Comparison of ENCODE assay signal across 8 mouse cellular contexts in the genomic region with DNA sequence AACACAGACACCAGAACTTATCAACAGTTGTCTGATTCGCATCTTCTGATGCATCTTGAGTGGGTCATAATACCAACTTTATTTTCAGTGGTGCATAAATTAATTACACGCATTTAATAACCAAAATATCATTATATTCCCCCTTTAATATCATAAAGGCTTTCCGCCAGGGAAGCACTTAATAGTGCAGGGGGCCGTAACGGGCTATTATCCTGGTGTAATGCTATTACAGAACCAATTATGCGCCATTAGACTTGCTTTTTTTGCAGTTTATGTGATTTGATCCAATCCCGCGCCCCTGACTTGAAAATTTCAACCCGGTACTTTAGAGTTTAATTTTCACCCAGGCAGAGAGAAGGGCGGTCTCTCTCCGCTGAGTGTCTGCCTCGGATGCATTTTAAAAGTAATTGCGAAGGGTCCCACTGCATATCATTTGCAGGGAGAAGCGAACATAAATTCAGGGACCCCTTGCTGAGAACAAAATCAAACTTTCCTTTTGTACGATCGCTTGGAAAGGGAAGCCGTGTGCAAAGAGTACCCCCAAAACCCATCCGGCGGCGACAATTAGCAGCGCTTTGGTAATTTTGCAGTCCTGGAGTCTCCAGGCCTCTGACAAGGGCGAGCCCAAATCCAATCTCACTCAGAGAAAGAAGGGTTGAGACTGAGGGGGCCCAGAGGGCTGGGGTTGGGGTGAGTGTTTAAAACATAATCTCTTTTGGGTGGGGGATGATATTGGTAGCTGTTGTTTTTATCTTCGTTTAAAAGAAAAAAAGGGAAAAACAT. TPM values are rescaled to one million over a fixed set of nuclear protein-coding genes. Genes with fewer than 3 reads are reported as not detected.
DNase-seq lines count a peak whose midpoint lies in the region; ATAC-seq lines count a peak whose summit lies in the region.
"Had no signal": no experiment of that assay in that cellular context is flagged by ENCODE, and none has a peak within 500 bp of the region (broad histone marks: within the 10 kb centered on the region; RNA-seq: fewer than 3 reads in every experiment).

No protein-coding gene starts in this region.

- H3K27ac ChIP-seq in kidney, embryonic 15.5 days = no peak overlapping the region
- H3K27ac ChIP-seq in kidney, embryonic 16.5 days (ENCODE audit: low read length) = no peak overlapping the region
- no peak overlapping the region for H3K27ac ChIP-seq in forebrain, embryonic 14.5 days (ENCODE audit: low read depth, low read length)
- H3K27ac ChIP-seq in midbrain, embryonic 10.5 days (replicated peaks) = no peak overlapping the region

- no peak overlapping the region for H3K9ac ChIP-seq in kidney, embryonic 15.5 days
- H3K9ac ChIP-seq in kidney, embryonic 16.5 days (replicated peaks; ENCODE audit: low read length) = no peak overlapping the region
- H3K9ac ChIP-seq in forebrain, embryonic 14.5 days (ENCODE audit: low read length) = no peak overlapping the region

- peaks cover 25% of the 10 kb centered on the region for H3K4me1 ChIP-seq in kidney, embryonic 15.5 days
- H3K4me1 ChIP-seq in kidney, embryonic 16.5 days (ENCODE audit: insufficient read depth, low read length) = peaks cover 12% of the 10 kb centered on the region
- H3K4me1 ChIP-seq in forebrain, embryonic 14.5 days (ENCODE audit: control insufficient read depth, insufficient read depth, low read length) = peaks cover 8% of the 10 kb centered on the region
- peaks cover 37% of the 10 kb centered on the region for H3K4me1 ChIP-seq in midbrain, embryonic 10.5 days

- H3K9me3 ChIP-seq in kidney, embryonic 15.5 days (replicated peaks) = no peaks in the 10 kb centered on the region
- no peaks in the 10 kb centered on the region for H3K9me3 ChIP-seq in kidney, embryonic 16.5 days (ENCODE audit: low read length)
- no peaks in the 10 kb centered on the region for H3K9me3 ChIP-seq in forebrain, embryonic 14.5 days (replicated peaks; ENCODE audit: control insufficient read depth, low read length)
- no peaks in the 10 kb centered on the region for H3K9me3 ChIP-seq in midbrain, embryonic 10.5 days (replicated peaks)

- no peaks in the 10 kb centered on the region for H3K36me3 ChIP-seq in kidney, embryonic 15.5 days
- H3K36me3 ChIP-seq in kidney, embryonic 16.5 days (ENCODE audit: insufficient read depth, low read length) = no peaks in the 10 kb centered on the region
- no peaks in the 10 kb centered on the region for H3K36me3 ChIP-seq in forebrain, embryonic 14.5 days (ENCODE audit: control insufficient read depth, insufficient read depth, low read length)
- H3K36me3 ChIP-seq in midbrain, embryonic 10.5 days = no peaks in the 10 kb centered on the region

- peaks cover 100% of the 10 kb centered on the region for H3K27me3 ChIP-seq in kidney, embryonic 15.5 days
- peaks cover 91% of the 10 kb centered on the region for H3K27me3 ChIP-seq in kidney, embryonic 16.5 days (ENCODE audit: insufficient read depth, low read length)
- peaks cover 67% of the 10 kb centered on the region for H3K27me3 ChIP-seq in forebrain, embryonic 14.5 days (replicated peaks; ENCODE audit: control insufficient read depth, insufficient read depth, low read length)
- H3K27me3 ChIP-seq in midbrain, embryonic 10.5 days (ENCODE audit: low read depth, poor library complexity, severe bottlenecking) = peaks cover 100% of the 10 kb centered on the region

- WGBS in kidney, embryonic 15.5 days = 6% methylated on average over 23 of the region's 23 CpGs
- 6% methylated on average over 23 of the region's 23 CpGs for WGBS in kidney, embryonic 16.5 days
- 2% methylated on average over 23 of the region's 23 CpGs for WGBS in forebrain, embryonic 14.5 days
- WGBS in midbrain, embryonic 10.5 days = 3% methylated on average over 23 of the region's 23 CpGs

- no peak for ATAC-seq in kidney, embryonic 15.5 days (replicated peaks; ENCODE audit: low FRiP score)
- no peak for ATAC-seq in kidney, embryonic 16.5 days (ENCODE audit: low FRiP score, low TSS enrichment)
- ATAC-seq in forebrain, embryonic 14.5 days = peak; percentile 18; the same call in 1 of the 2 replicates

- no peak overlapping the region for H3K4me2 ChIP-seq in kidney, embryonic 15.5 days
- H3K4me2 ChIP-seq in kidney, embryonic 16.5 days (replicated peaks; ENCODE audit: low read depth, low read length) = no peak overlapping the region
- H3K4me2 ChIP-seq in forebrain, embryonic 14.5 days (ENCODE audit: low read length) = peak overlapping the region; percentile 50

- DNase-seq in forebrain, embryonic 14.5 days (ENCODE audit: low spot score) = no peak
- DNase-seq in midbrain, embryonic 10.5 days (ENCODE audit: low spot score) = peak; percentile 36
- DNase-seq in left cerebral cortex, adult 11 months (ENCODE audit: low spot score) = no peak
- no peak for DNase-seq in urinary bladder, postnatal 36 days (ENCODE audit: low spot score in 2 of 2)
- DNase-seq in cerebellum, adult 9-11 months = no peak

- peak overlapping the region; percentile 29; the same call in 1 of the 2 replicates for H3K4me3 ChIP-seq in kidney, embryonic 15.5 days (replicated peaks)
- no peak overlapping the region for H3K4me3 ChIP-seq in kidney, embryonic 16.5 days (ENCODE audit: low read length)
- H3K4me3 ChIP-seq in forebrain, embryonic 14.5 days (ENCODE audit: low read depth, low read length) = peak overlapping the region; percentile 24; the same call in 1 of the 2 replicates
- H3K4me3 ChIP-seq in midbrain, embryonic 10.5 days = peak overlapping the region; percentile 52
- H3K4me3 ChIP-seq: myocyte had no signal

RNA-seq across cellular contexts. Expression of a gene that starts 0.6 kb away (rescaled TPM):
- 0.14 and 0.49 TPM in 2 replicates for polyA plus RNA-seq in kidney, embryonic 15.5 days (2015; fragmentation: Nextera tagmentation; extraction: Ambion mirVana)
- polyA plus RNA-seq in kidney, embryonic 16.5 days (2015; fragmentation: Nextera tagmentation; extraction: Ambion mirVana) = 0.06 and 0.08 TPM in 2 replicates
- polyA plus RNA-seq in forebrain, embryonic 14.5 days (2014; fragmentation: Nextera tagmentation; extraction: Ambion mirVana) = 0.19 TPM in 1 of 2 replicates, not detected in the other
- polyA plus RNA-seq in midbrain, embryonic 10.5 days (2016; fragmentation: Nextera tagmentation; extraction: Ambion mirVana) = 6.0 and 8.1 TPM in 2 replicates
- polyA plus RNA-seq: myocyte had no signal
